Mouse (Mus musculus) liver, adult 2 months (tissue): ENCODE results near the gene Gm2381.
"Not testable (repeated sequence)": the region's sequence is repeated elsewhere in the genome, so short reads cannot be mapped to it uniquely, and the experiment has no call there.

Source experiments
- CTCF ChIP-seq: fragments of 200-500 bp; IDR thresholded peaks from 2 replicates; pipeline ENCODE4 v1.5.1; 2011; ENCODE audit warnings: low read depth, low read length, control low read depth
- POLR2A ChIP-seq: fragments of 200-500 bp; IDR thresholded peaks from 2 replicates; pipeline ENCODE4 v1.6.1; 2011; ENCODE audit warnings: low read length, control low read depth; ENCODE audit not compliant: insufficient read depth; ENCODE audit errors: extremely low read depth

GRCm38 (mm10) chr7:42898067-42898466 lies 31.0 kb upstream of the Gm2381 start:
- TF ChIP-seq CTCF, POLR2A: not testable (repeated sequence)
